Mouse (Mus musculus) embryonic facial prominence, embryonic 13.5 days (tissue): Measurements from ENCODE around the gene Gon4l. TPM values are rescaled to one million over a fixed set of nuclear protein-coding genes. Genes with fewer than 3 reads are reported as not detected.

Experiments
- ATAC-seq: fragments of 200-750 bp; cut with Nextera tagmentation; 2 replicates; pipeline ENCODE4 v1.8.0; 2017; ENCODE audit warnings: low read depth; ENCODE audit not compliant: insufficient number of reproducible peaks, insufficient read depth, low FRiP score, low TSS enrichment
- H3K27ac ChIP-seq: fragments of 300-500 bp; sonication (generic); 2 replicates; pipeline ENCODE4 v1.5.1; 2015; ENCODE audit warnings: moderate library complexity, mild to moderate bottlenecking, inconsistent platforms
- H3K27me3 ChIP-seq: fragments of 300-500 bp; sonication (generic); 2 replicates; pipeline ENCODE4 v1.6.1; 2015; ENCODE audit warnings: mild to moderate bottlenecking, inconsistent platforms
- H3K36me3 ChIP-seq: fragments of 300-500 bp; sonication (generic); 2 replicates; pipeline ENCODE4 v1.6.1; 2015; ENCODE audit warnings: mild to moderate bottlenecking, inconsistent platforms
- H3K4me1 ChIP-seq: fragments of 300-500 bp; sonication (generic); 2 replicates; pipeline ENCODE4 v1.6.1; 2015; ENCODE audit warnings: inconsistent platforms
- H3K4me2 ChIP-seq: fragments of 300-500 bp; sonication (generic); 2 replicates; pipeline ENCODE4 v1.6.1; 2015; ENCODE audit warnings: moderate library complexity, mild to moderate bottlenecking, inconsistent platforms
- H3K4me3 ChIP-seq: fragments of 300-500 bp; sonication (generic); 2 replicates; pipeline ENCODE4 v1.5.1; 2015; ENCODE audit warnings: mild to moderate bottlenecking, inconsistent platforms
- H3K9ac ChIP-seq: fragments of 300-500 bp; sonication (generic); 2 replicates; pipeline ENCODE4 v1.6.1; 2015; ENCODE audit warnings: mild to moderate bottlenecking, inconsistent platforms
- H3K9me3 ChIP-seq: fragments of 300-500 bp; sonication (generic); 2 replicates; pipeline ENCODE4 v1.6.1; 2016; ENCODE audit warnings: inconsistent platforms
- WGBS: fragments of 180-500 bp; shearing (Covaris S2); methylation state at CpG from one replicate; pipeline ENCODE4 v1.1.7; 2015; ENCODE audit warnings: mixed read lengths; 5-methylcytosine and 5-hydroxymethylcytosine counted together
- polyA plus RNA-seq: library from polyadenylated mRNA; unstranded; fragments of >200 nt; fragmentation: Nextera tagmentation; extraction: Ambion mirVana; gene quantifications from 2 replicates; pipeline ENCODE4 v1.2.1, GENCODE M21; 2015

Gon4l gene
- polyA plus RNA-seq, 1 experiment from 2014 or later = 12.6 TPM

DNA sequence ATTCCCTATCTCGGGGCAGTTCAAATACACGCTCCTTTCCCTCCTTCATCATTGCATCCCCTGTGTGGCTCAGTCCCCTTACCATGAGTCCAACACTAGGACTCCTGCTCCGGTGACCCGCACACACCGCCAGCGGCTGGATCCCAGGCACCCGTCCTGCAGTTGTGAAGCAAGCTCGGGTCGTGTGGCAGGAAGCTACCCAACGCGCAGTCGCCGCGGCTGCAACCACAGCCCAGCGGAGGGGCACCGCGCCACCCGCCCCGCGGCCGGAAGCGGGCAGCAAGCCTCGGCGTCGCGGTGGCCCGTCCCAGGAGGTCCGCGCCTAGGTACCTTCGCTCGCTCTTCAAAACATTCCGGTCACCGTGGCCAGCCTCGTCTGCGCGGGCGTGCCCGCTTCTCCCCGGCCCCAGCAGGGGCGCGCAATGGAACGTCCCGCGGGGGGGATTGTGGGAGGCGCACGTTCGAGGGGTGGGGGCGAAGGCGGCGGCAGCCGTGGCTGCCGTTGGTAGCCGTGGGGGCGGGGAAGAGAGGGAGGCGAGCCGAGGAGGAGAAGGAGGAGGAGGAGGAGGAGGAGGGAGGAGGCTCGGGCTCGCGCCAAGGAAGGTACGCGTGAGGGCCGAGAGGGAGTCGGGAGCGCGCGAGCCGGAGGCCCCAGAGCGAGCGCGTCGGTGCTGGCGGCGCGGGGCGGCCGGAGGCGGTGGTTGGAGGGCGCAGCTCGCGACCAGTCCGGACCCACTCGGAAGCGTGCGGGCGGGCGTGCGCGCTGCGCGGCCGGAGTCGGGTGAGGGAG is 115.0 kb downstream of the Gon4l start:
- H3K36me3 ChIP-seq = no peaks in the 10 kb centered on the region
- peak overlapping the region; percentile 92 for H3K4me3 ChIP-seq
- no peaks in the 10 kb centered on the region for H3K27me3 ChIP-seq
- no peaks in the 10 kb centered on the region for H3K9me3 ChIP-seq
- peak overlapping the region; percentile 100 for H3K27ac ChIP-seq
- WGBS = under 1% methylated on average over 66 of the region's 92 CpGs
- peak; percentile 92 for ATAC-seq
- peak overlapping the region; percentile 67 for H3K4me2 ChIP-seq
- H3K9ac ChIP-seq = peak overlapping the region; percentile 97
- peaks cover 30% of the 10 kb centered on the region for H3K4me1 ChIP-seq

DNA sequence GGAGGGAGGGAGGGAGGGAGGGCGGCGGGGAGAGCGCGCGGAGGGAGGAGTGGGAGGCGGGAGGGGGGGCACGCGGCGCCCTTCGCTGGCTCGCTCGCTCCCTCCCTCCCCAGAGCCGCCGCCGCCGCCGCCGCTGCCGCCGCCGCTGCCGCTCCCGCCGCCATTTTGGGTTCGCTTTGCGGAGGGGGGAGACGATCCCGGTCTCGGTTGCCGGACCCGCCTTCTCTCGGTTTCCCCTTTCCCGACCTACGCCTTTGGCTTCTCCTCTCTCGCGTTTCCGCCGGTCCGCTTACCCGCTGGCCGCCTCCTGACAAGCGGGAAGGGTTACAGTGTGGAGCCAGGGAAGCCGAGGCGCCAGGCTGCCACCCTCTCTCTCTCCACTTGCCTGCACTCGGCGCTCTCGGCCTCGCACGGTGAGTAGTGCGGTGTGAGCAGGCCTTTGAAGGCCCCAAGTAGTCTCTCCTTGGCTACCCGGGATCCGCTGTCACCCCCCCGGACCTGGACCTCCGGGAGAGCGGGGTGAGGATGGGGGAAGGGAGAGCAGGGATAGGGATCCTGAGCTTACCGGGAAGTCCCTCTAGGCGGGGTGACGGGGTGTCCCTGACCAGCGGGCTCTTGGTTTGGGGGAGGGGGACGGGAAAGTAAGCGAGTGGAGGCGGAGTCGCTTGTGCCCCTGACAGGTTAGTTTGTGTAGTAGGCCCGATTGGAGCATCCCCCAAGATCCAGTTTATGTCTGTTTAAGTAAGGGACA is 115.7 kb downstream of the Gon4l start, which contains the start of the genes Ash1l and Dap3:
Gene Ash1l, plus strand, starts transcription at position 47 of the 751 bp plus-strand sequence.
Gene Dap3, minus strand, starts transcription at position 606 of the 751 bp plus-strand sequence.
- Histone ChIP-seq H3K9me3 (no peaks in the 10 kb centered on the region), H3K4me1 (peaks cover 30% of the 10 kb centered on the region), H3K27me3 (no peaks in the 10 kb centered on the region), H3K9ac (peak within 1 kb of the TSS; percentile 97), H3K27ac (peak within 1 kb of the TSS; percentile 100), H3K4me2 (peak within 1 kb of the TSS; percentile 67), H3K4me3 (peak within 1 kb of the TSS; percentile 92), H3K36me3 (no peaks in the 10 kb centered on the region)
- WGBS = under 1% methylated on average over 40 of the region's 64 CpGs
- peak; percentile 81 for ATAC-seq

DNA sequence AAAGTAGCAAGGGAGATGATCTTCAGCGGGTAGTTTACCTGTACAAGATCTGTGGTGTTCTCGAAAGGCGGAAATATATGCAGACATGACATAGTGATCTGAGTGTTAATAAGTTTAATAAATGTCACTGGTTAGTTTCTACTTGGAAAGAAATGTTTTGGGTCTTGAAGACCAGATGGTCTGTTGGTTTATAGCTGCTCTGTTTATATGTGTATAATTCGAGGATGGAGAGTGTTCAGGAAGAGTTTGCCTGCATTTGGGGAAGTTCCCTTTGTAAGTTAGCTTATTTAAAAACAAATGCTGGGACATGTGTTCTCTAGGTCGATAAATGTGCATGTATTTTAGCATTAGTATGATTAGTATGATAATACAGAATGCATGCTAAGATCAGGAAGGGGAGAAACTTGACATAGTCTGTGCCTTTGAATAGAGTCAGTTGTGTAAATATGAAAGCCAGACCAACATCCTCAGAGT is 116.3 kb downstream of the Gon4l start:
- H3K4me1 ChIP-seq = peaks cover 30% of the 10 kb centered on the region
- peak overlapping the region; percentile 100 for H3K27ac ChIP-seq
- H3K4me2 ChIP-seq = peak overlapping the region; percentile 66
- WGBS = 1% methylated on average over 5 of the region's 5 CpGs
- peak overlapping the region; percentile 97 for H3K9ac ChIP-seq
- no peak for ATAC-seq
- H3K4me3 ChIP-seq = peak overlapping the region; percentile 92
- H3K27me3 ChIP-seq = no peaks in the 10 kb centered on the region
- H3K36me3 ChIP-seq = no peaks in the 10 kb centered on the region
- H3K9me3 ChIP-seq = no peaks in the 10 kb centered on the region

DNA sequence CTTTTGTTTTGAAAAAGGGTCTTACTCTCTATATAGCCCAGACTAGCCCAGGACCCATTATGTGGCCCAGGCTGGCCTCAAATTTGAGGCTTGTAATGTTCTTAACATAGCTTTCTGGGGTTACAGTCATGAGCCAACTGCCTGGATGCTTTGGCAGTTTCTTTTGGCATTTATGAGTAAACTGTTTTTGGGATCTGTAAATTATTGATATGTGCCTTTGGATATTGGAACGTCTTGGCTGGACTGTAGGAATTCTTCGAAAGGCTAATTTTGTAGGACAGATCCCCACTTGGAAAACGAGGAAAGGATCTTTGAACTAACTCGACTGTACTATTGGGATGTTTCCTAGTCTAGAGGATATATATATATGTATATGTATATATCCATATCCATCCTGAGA is 118.2 kb downstream of the Gon4l start:
- peaks cover 26% of the 10 kb centered on the region for H3K4me1 ChIP-seq
- WGBS = 82% methylated on average over 4 of the region's 4 CpGs
- no peak overlapping the region for H3K4me2 ChIP-seq
- ATAC-seq = no peak
- no peaks in the 10 kb centered on the region for H3K9me3 ChIP-seq
- no peak overlapping the region for H3K27ac ChIP-seq
- no peak overlapping the region for H3K4me3 ChIP-seq
- H3K27me3 ChIP-seq = no peaks in the 10 kb centered on the region
- no peak overlapping the region; the same call in 1 of the 2 replicates for H3K9ac ChIP-seq
- H3K36me3 ChIP-seq = no peaks in the 10 kb centered on the region

DNA sequence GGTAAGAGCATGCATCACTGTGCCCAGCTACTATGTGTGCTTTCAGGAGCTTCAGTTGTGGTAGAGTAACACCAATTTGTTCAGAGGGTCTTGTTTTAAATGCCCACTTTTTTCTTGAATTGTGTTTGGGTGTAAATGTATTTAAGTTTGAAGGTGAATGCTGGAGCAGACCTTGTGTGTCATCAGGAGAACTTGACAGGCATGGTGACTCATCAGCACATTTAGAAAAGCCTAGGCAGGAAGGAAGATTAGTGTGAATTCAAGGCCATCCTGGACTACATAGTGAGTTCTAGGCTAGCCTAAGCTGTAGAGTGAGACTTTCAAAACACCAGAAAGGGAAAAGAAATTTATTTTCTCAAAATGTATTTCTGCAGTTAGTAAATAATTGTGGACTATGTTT is 118.7 kb downstream of the Gon4l start:
- ATAC-seq = no peak
- H3K4me3 ChIP-seq = no peak overlapping the region
- H3K36me3 ChIP-seq = no peaks in the 10 kb centered on the region
- no peak overlapping the region; the same call in 1 of the 2 replicates for H3K9ac ChIP-seq
- peaks cover 21% of the 10 kb centered on the region for H3K4me1 ChIP-seq
- H3K4me2 ChIP-seq = no peak overlapping the region
- no peak overlapping the region for H3K27ac ChIP-seq
- no peaks in the 10 kb centered on the region for H3K27me3 ChIP-seq
- H3K9me3 ChIP-seq = no peaks in the 10 kb centered on the region

Other genes with a start within 250 kb of the Gon4l start
- 91.6 and 99.4 TPM in 2 replicates for gene Arhgef2, start 229.3 kb upstream of the Gon4l start, polyA plus RNA-seq
- not detected in 2 replicates for gene Rxfp4, start 182.1 kb upstream of the Gon4l start, polyA plus RNA-seq
- gene Khdc4, start 149.4 kb upstream of the Gon4l start, polyA plus RNA-seq = 92.5 and 106 TPM in 2 replicates
- gene Rit1, start 118.4 kb upstream of the Gon4l start, polyA plus RNA-seq = 51.4 and 54.4 TPM in 2 replicates
- gene Syt11, start 60.1 kb upstream of the Gon4l start, polyA plus RNA-seq = 16.9 and 19.7 TPM in 2 replicates
- 40.7 and 43.2 TPM in 2 replicates for gene Msto1, start 78.8 kb downstream of the Gon4l start, polyA plus RNA-seq
- 29.4 and 30.6 TPM in 2 replicates for gene Ash1l, start 115.4 kb downstream of the Gon4l start, polyA plus RNA-seq
- 147 and 158 TPM in 2 replicates for gene Dap3, start 116.0 kb downstream of the Gon4l start, polyA plus RNA-seq